Mouse (Mus musculus) spleen, postnatal 4 days (tissue): ENCODE measurements around the gene Mmrn2.
"Not testable (repeated sequence)": the region's sequence is repeated elsewhere in the genome, so short reads cannot be mapped to it uniquely, and the experiment has no call there.

Experiments used
- DNase-seq, 2 experiments: peaks; one replicate each; pipeline ENCODE4 v3.0.0; 2022; ENCODE audit warnings: low spot score in 2 of 2

The Mmrn2 gene

GRCm38 (mm10) chr14:34402871-34403270 is 27.6 kb downstream of the Mmrn2 start:
- no peak for DNase-seq

- no peak for DNase-seq
These were observed 28.2 kb downstream of the Mmrn2 start for GRCm38 (mm10) chr14:34403424-34403823.

- DNase-seq, result no peak
These were observed 35.5 kb downstream of the Mmrn2 start for GRCm38 (mm10) chr14:34410716-34411115.

- no peak for DNase-seq
These were observed 37.1 kb downstream of the Mmrn2 start for GRCm38 (mm10) chr14:34412164-34412896.

- not testable (repeated sequence) for DNase-seq
These were observed 41.7 kb downstream of the Mmrn2 start for GRCm38 (mm10) chr14:34416946-34417345.

GRCm38 (mm10) chr14:34417501-34417900 is 42.2 kb downstream of the Mmrn2 start:
- no peak for DNase-seq

- DNase-seq, result no peak
These were observed 45.8 kb downstream of the Mmrn2 start for GRCm38 (mm10) chr14:34421078-34421477.

- no peak for DNase-seq
These were observed 53.0 kb downstream of the Mmrn2 start for GRCm38 (mm10) chr14:34428274-34428673.

GRCm38 (mm10) chr14:34429069-34429468 is 53.8 kb downstream of the Mmrn2 start:
- DNase-seq, result no peak

- DNase-seq, result no peak
These were observed 65.3 kb downstream of the Mmrn2 start for GRCm38 (mm10) chr14:34440526-34441066.

- no peak for DNase-seq
These were observed 67.3 kb downstream of the Mmrn2 start for GRCm38 (mm10) chr14:34442531-34442930.

GRCm38 (mm10) chr14:34444368-34444767 is 69.1 kb downstream of the Mmrn2 start:
- no peak for DNase-seq

- DNase-seq, result no peak
These were observed 69.7 kb downstream of the Mmrn2 start for GRCm38 (mm10) chr14:34444924-34445323.

GRCm38 (mm10) chr14:34445348-34445747 is 70.1 kb downstream of the Mmrn2 start:
- no peak for DNase-seq

GRCm38 (mm10) chr14:34446624-34447023 is 71.4 kb downstream of the Mmrn2 start:
- DNase-seq, result no peak

- no peak for DNase-seq
These were observed 72.4 kb downstream of the Mmrn2 start for GRCm38 (mm10) chr14:34447659-34448058.

GRCm38 (mm10) chr14:34448398-34448797 is 73.1 kb downstream of the Mmrn2 start:
- no peak for DNase-seq

- no peak for DNase-seq
These were observed 74.5 kb downstream of the Mmrn2 start for GRCm38 (mm10) chr14:34449807-34450206.

GRCm38 (mm10) chr14:34450451-34450850 is 75.2 kb downstream of the Mmrn2 start:
- no peak for DNase-seq

GRCm38 (mm10) chr14:34451872-34452271 is 76.6 kb downstream of the Mmrn2 start:
- DNase-seq, result no peak

GRCm38 (mm10) chr14:34453648-34454047 is 78.4 kb downstream of the Mmrn2 start:
- no peak for DNase-seq
